Mouse (Mus musculus) urinary bladder, postnatal 10 days (tissue): ENCODE measurements around the gene Fosb.

Experiments used
- DNase-seq: peaks from one replicate; pipeline ENCODE4 v3.0.0; 2022; ENCODE audit warnings: low spot score

Fosb gene

DNA sequence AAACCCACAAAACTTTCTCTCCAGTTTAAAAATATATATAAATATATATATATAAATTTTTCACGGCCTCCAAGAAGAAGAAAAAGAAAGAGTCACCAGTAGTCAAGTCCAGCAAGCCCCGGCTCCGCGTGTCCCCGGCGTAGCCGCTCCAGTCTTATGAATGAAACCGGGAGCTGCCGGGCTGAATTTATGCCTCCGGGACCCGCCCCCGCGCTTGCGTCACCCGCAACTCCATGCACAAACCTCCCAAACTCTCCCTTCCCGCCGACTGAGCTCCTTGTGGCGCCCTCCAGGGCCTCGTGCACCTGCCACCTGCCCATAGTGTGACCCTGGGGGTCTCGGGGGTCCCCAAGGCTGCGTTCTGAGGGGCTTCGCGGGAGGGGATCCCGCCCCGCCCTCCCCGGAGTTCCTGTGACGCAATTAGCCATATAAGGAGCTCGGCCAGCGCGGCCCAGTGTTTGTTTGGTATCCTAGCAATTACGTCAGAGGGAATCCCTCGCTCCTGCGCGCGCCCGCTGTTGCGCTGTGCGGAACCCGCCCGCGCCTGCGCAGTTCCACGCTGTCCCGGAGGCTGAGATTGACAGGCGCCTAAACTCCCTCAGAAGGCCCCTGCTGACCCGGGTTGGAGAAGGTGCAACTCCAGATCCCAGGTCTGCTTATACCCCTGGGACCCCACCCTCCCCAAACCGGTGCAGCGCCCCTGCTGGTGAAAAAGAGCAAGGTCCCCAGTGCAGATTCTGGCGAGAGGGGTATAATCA lies at the start of gene Fosb:
Gene Fosb, minus strand, starts transcription at position 168 of the 758 bp plus-strand sequence.
- peak; percentile 87 for DNase-seq

DNA sequence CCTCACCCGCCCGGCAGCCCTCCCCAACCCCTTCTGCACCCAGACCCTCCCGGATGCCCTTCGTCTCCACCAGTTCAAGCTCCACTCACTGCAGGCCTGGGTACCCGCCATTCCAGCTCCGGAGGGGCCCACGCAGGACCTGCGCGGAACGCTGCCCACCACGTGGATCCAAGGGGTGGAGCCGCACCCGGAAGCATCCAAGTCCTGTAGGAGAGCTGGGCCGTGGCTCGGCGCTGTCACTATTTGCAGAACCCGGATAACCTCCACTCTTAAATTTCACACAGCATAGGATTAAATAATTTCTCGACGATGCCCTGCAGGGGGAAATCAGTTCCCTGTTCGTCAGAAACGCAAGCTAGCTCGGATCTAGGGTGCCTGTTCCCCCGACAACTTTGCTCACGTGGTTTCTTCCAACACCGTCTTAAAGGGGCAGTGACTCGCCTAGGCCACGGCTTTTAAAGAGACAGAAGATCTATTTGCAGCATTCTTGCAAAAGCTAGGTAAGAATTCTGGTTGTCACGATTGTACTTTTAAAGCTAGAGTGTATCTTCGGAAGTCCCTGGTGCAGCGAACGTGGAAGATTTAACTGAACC lies 49.5 kb upstream of the Fosb start, which contains the start of the genes Cd3eap and Ppp1r13l:
Gene Cd3eap, minus strand, starts transcription at position 185 of the 593 bp plus-strand sequence.
Gene Ppp1r13l, plus strand, starts transcription at position 451 of the 593 bp plus-strand sequence.
- DNase-seq = no peak

DNA sequence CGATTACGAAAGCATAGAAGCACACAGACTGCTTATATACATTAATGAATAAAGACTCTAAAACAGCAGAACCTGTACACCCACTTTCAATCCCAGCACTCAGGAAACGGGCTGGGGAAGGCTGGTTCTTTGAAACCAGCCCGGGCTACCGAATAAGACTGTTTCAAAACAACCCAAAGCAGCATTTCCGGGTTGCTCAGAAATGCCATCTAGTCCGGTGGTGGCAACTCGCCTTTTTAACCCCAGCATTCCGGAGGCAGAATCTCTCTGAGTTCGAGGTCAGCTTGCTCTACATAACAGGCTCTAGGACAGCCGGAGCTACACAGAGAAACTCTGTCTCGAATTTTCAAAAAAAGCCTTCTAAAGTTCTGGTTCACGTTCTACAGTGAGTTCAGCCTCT lies 48.8 kb upstream of the Fosb start:
- DNase-seq = no peak

- DNase-seq = no peak
These were observed 47.8 kb upstream of the Fosb start for GRCm38 (mm10) chr7:19357381-19358375.

DNA sequence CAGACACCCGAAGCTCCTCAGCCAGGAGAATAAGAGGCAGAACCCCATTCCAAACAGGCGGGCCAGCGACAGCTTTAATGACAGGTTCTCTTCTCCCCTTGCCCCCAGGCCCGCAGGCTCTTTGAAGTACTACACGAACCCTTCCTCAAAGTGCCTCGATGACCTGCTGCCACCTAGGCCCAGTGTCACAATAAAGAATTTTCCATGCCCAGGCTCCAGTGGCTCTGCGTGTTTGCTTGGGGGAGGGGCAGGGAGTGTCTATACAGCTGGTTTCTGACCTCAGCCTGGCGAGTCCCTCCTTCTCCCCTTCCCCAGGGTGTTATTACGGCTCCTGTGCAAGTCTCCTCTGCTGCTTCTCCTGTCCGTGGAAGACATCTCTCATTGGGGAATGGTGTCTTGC lies 46.5 kb upstream of the Fosb start:
- DNase-seq = no peak

DNA sequence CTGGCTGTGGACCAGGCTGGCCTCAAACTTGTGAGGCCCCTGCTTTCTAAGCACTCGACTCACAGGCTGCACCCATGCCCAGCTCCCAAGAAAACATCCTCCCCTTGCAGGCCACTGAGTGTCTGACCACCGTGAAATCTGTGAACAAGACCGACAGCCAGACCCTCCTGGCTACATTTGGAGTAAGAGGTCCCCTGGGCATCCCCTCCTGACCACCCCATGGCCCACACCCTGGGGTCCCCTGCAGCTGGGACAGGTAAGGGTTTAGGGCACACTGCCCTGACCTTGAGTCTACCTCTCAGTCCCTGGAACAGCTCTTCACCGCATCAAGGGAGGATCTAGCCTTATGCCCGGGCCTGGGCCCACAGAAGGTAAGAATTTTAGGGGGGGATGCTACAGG lies 45.1 kb upstream of the Fosb start:
- no peak for DNase-seq

DNA sequence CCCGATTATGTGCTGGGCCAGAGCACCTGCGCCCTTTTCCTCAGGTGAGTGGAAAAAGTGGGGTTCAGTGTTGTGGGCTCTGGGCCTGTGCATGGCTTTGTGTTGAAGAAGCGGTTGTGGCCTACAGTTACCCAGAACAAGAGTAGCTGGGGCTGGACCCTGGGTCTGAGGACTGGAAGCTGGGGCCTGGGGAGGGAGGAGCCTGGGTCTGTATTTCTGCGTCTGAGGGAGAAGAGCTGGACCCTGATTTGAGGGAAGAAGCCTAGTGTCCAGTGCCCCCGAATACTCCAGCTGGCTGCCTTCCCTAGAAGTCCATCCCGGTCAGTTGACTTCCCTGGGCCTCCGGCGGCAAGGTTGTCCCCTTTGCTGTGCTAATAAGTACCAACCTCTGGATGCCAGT lies 40.4 kb upstream of the Fosb start:
- no peak for DNase-seq

DNA sequence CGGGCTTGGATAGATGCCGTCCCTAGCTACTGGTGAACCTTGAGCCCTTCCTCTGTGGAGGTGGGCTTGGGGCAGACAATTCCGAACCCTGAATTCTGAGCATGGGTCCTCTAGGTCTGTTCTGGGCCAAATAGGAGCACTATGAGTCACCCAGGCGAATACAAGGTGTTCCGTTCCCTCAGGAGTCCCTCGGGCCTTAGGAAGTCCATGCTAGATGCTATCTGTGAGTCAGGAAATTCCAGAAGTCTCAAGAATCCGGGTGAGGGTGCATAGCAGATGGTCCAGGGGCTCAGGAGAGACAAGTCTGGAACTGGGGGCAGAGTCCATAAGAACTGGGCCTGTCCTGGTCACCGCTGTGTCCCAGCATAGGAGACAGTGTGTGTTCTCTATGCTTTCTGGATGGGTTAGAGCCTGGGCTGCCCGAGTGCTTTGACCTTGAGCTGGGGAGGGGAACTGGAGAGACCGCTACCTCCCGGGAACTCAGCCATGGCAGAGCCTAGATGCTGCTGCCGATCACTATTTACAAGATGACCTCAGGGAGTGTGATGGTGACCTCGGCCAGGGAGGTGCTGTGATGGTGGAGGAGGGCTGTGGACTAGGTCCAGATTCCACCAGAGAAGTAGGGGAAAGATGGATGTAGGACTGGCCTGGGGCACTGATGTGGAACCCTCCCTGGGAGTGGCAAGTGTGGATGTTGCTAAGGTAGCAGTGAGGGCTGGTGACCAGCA lies 39.5 kb upstream of the Fosb start:
- DNase-seq = no peak

- DNase-seq = peak; percentile 80
These were observed 35.2 kb upstream of the Fosb start for GRCm38 (mm10) chr7:19344938-19345471.

DNA sequence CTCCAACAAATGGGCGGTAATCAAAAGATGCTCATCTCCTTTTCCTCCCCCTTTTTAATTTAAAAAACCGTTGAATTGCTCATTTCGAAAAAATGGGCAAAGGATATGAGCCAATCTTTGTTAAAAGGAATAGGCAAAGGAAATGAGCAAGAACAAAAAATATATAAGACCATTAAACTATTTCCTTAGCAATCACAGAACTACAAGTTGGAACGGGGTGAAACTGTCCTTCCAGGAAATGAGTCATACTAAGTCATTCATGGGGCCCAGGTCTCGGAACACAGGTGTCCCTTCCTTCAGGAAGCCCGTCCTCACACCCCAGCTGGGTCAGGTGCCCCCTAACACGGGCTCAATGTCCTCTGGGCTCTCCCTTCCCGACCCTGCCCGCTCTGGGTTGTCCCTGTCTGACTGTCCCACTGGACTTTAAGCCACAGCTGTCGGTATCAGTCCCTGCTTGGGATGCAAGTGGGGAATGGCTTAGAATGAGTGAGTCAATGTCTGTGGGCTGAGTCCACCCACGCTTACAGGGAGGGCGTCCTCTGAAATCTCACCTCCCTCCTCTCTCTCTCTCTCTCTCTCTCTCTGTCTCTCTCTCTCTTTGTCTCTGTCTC lies 34.5 kb upstream of the Fosb start, which contains the start of gene Ercc1:
Gene Ercc1, plus strand, starts transcription at position 542 of the 611 bp plus-strand sequence.
- no peak for DNase-seq

GRCm38 (mm10) chr7:19343210-19343808 lies 33.5 kb upstream of the Fosb start:
- no peak for DNase-seq

DNA sequence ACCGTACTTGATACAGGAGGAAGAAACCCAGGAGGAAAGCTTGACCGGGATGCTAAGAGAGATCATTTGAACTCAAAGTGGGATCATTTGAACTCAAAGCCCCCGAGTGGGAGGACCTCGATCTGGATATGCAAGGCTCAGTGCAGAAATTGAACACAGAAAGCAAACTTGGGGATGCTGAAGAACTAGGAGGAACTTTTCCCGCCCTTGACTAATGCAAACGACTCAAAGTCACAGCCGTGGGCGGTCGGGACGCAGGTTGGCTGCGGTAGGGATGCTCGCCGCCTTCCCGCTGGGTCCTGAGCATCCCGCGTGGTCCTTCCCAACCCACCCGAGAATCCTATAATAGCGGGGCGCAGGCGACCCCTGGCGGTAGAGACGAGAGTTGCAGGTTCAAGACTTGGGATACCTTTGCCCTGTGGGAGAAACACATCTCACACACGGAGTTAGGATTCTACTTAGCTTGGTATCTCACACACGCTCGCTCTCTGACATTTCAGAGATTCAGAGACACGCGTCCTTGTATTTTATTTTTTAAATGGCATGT lies 32.7 kb upstream of the Fosb start:
- DNase-seq = peak; percentile 60

GRCm38 (mm10) chr7:19341761-19342409 lies 32.0 kb upstream of the Fosb start:
- no peak for DNase-seq

GRCm38 (mm10) chr7:19341250-19341649 lies 31.4 kb upstream of the Fosb start:
- no peak for DNase-seq

GRCm38 (mm10) chr7:19338596-19338995 lies 28.7 kb upstream of the Fosb start:
- no peak for DNase-seq

GRCm38 (mm10) chr7:19338060-19338459 lies 28.2 kb upstream of the Fosb start:
- no peak for DNase-seq

DNA sequence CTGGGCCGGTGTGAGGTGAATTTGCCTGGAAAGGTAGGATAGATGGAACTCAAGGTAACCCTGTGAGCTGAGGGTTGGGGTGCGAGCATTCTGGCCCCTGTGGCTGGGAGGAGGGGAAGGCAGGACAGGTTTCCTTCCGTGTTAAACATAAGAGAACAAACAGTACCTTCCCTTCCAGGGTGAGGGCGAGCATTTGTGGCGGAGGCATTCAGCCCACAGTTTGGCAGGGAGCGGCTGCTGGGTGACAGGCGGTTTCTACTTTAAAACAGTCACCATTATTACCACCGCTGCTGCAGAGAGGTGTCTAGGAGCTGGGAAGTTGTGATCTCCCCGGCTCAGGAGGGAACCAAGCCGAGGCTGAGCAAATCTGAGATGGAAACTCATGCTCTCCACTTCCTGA lies 27.3 kb upstream of the Fosb start:
- DNase-seq = no peak

DNA sequence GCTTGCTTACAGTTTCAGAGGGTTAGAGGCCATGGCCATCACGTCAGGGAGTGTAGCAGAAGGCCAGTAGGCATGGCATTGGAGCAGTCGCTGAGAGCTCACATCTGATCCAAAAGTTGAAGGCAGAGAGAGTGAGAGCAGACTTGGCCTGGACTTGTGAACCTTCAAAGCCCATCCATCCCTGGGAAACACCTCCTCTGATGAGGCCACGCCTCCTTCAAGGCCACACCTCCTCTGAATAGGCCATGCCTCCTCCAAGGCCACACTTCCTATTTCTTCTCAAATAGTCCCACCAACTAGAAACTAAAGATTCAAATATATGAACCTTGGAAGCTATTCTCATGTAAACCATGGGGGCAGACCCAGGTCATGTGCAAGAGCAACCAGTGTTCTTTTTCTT lies 25.7 kb upstream of the Fosb start:
- no peak for DNase-seq

DNA sequence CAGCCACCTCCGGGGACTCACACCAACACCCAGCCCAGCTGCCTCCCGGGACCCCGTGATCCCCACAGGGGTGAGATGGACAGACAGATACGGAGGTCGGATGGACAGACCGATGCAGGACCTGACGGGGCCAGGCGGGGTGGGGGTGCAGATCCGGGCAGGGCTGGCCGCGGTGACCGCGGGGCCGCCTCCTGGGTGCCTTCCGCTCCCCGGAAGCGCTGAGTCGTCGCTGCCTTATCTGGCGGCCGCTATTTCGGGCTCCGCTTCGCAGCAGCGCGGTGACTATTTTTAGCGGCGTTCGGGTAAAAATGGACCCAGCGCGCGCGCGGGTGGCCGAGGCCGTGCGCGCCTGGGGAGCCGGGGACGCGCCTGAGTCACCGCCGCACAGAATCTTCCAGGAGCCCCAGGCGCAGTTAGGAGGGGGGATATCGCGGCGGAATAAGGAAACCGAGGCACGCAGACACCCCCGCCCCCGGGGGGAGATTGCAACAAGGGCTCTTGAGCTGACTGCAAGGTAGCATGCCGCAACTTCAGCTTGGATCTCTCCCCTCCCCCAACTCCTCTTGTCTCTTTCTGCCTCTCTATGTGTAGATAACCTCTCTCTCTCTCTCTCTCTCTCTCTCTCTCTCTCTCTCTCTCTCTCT lies 23.0 kb upstream of the Fosb start:
- DNase-seq = no peak
